Mouse (Mus musculus): ENCODE measurements around the gene Abtb1.

GRCm38 (mm10) chr6:88792147-88792691 is 49.6 kb downstream of the Abtb1 start:
- TF ChIP-seq POLR2A (IDR thresholded peaks at IDR 0.05; ENCODE audit: control insufficient read depth, extremely low read depth, insufficient read depth, low read length, poor library complexity) (no peak), CTCF (IDR thresholded peaks at IDR 0.05; ENCODE audit: borderline replicate concordance, control insufficient read depth, extremely low read depth, insufficient read depth, low read length, poor library complexity) (no peak)

Measured in thymus, adult 2 months (tissue).